In the genomic region with DNA sequence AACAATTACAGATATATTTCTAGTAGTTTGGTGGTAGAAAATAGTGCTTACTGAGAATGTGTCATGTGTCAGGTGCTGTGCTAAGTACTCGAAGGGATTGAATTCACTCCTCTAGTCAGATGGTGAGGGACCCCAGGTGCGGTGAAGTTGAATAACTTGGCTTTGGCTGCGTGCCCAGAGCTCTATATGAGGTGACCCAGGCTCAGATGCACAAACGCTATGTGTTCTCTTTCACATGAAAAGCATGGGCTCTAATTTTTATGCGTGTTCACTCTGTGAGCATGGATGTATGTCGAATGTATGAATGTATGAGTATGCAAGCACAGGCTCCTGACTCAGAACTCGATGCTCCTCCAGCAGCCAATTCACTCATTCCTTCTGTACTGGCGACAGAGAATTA, we compare ENCODE assay signal across 11 mouse cellular contexts.
DNase-seq lines count a peak whose midpoint lies in the region; ATAC-seq and TF ChIP-seq lines count a peak whose summit lies in the region.
"Had no signal": no experiment of that assay in that cellular context is flagged by ENCODE, and none has a peak within 500 bp of the region (broad histone marks: within the 10 kb centered on the region; RNA-seq: fewer than 3 reads in every experiment).

No protein-coding gene starts in this region.

- WGBS in embryonic facial prominence, embryonic 11.5 days, result 69% methylated on average over 8 of the region's 8 CpGs
- WGBS in embryonic facial prominence, embryonic 10.5 days, result 77% methylated on average over 8 of the region's 8 CpGs
- 51% methylated on average over 8 of the region's 8 CpGs for WGBS in neural tube, embryonic 11.5 days
- WGBS in neural tube, embryonic 15.5 days, result 13% methylated on average over 8 of the region's 8 CpGs
- WGBS in hindbrain, postnatal 0 days, result 18% methylated on average over 8 of the region's 8 CpGs

- no peaks in the 10 kb centered on the region for H3K27me3 ChIP-seq in embryonic facial prominence, embryonic 11.5 days (ENCODE audit: control insufficient read depth, insufficient read depth, low read length)
- no peaks in the 10 kb centered on the region for H3K27me3 ChIP-seq in embryonic facial prominence, embryonic 10.5 days (replicated peaks; ENCODE audit: low read depth, poor library complexity, severe bottlenecking)
- no peaks in the 10 kb centered on the region for H3K27me3 ChIP-seq in neural tube, embryonic 11.5 days (ENCODE audit: control insufficient read depth, insufficient read depth, low read length)
- no peaks in the 10 kb centered on the region for H3K27me3 ChIP-seq in neural tube, embryonic 15.5 days (replicated peaks)
- H3K27me3 ChIP-seq in hindbrain, postnatal 0 days (ENCODE audit: insufficient read depth, low read length), result no peaks in the 10 kb centered on the region
- H3K27me3 ChIP-seq: limb, embryonic 15.5 days had no signal

- no peak overlapping the region for H3K4me3 ChIP-seq in embryonic facial prominence, embryonic 11.5 days (ENCODE audit: low read depth, low read length)
- H3K4me3 ChIP-seq in embryonic facial prominence, embryonic 10.5 days, result no peak overlapping the region
- H3K4me3 ChIP-seq in neural tube, embryonic 11.5 days (ENCODE audit: low read depth, low read length), result no peak overlapping the region
- H3K4me3 ChIP-seq in neural tube, embryonic 15.5 days (replicated peaks), result no peak overlapping the region
- no peak overlapping the region for H3K4me3 ChIP-seq in hindbrain, postnatal 0 days (ENCODE audit: low read length)
- H3K4me3 ChIP-seq: limb, embryonic 15.5 days had no signal

- H3K36me3 ChIP-seq in embryonic facial prominence, embryonic 11.5 days (replicated peaks; ENCODE audit: control insufficient read depth, insufficient read depth, low read depth, low read length), result no peaks in the 10 kb centered on the region
- H3K36me3 ChIP-seq in embryonic facial prominence, embryonic 10.5 days (replicated peaks), result no peaks in the 10 kb centered on the region
- H3K36me3 ChIP-seq in neural tube, embryonic 11.5 days (ENCODE audit: control insufficient read depth, insufficient read depth, low read length), result no peaks in the 10 kb centered on the region
- no peaks in the 10 kb centered on the region for H3K36me3 ChIP-seq in neural tube, embryonic 15.5 days
- H3K36me3 ChIP-seq in hindbrain, postnatal 0 days (ENCODE audit: insufficient read depth, low read length), result no peaks in the 10 kb centered on the region
- H3K36me3 ChIP-seq: limb, embryonic 15.5 days had no signal

- no peak overlapping the region for H3K9ac ChIP-seq in embryonic facial prominence, embryonic 11.5 days (replicated peaks; ENCODE audit: low read length)
- no peak overlapping the region for H3K9ac ChIP-seq in neural tube, embryonic 11.5 days (ENCODE audit: low read length)
- H3K9ac ChIP-seq in neural tube, embryonic 15.5 days (replicated peaks), result no peak overlapping the region
- no peak overlapping the region for H3K9ac ChIP-seq in hindbrain, postnatal 0 days (replicated peaks; ENCODE audit: low read length)
- H3K9ac ChIP-seq: limb, embryonic 15.5 days had no signal

- ATAC-seq in embryonic facial prominence, embryonic 11.5 days (replicated peaks; ENCODE audit: insufficient number of reproducible peaks, low FRiP score, low TSS enrichment, low read depth), result no peak
- 0 out of 2 replicates have a peak, but pooled peaks have one; percentile 61 for ATAC-seq in neural tube, embryonic 11.5 days (ENCODE audit: insufficient read depth, low FRiP score, low TSS enrichment)
- ATAC-seq in neural tube, embryonic 15.5 days (ENCODE audit: low FRiP score), result no peak
- ATAC-seq in hindbrain, postnatal 0 days, result no peak; the same call in 1 of the 2 replicates
- no peak for ATAC-seq in erythroid progenitor cell, adult 5-6 weeks (replicated peaks; ENCODE audit: low FRiP score, poor library complexity, severe bottlenecking)

- no peaks in the 10 kb centered on the region for H3K4me1 ChIP-seq in embryonic facial prominence, embryonic 11.5 days (ENCODE audit: control insufficient read depth, insufficient read depth, low read length)
- peaks cover 7% of the 10 kb centered on the region; the same call in 1 of the 2 replicates for H3K4me1 ChIP-seq in embryonic facial prominence, embryonic 10.5 days
- peaks cover 3% of the 10 kb centered on the region; the same call in 1 of the 2 replicates for H3K4me1 ChIP-seq in neural tube, embryonic 11.5 days (ENCODE audit: control insufficient read depth, insufficient read depth, low read length)
- peaks cover 33% of the 10 kb centered on the region; the same call in 1 of the 2 replicates for H3K4me1 ChIP-seq in neural tube, embryonic 15.5 days
- H3K4me1 ChIP-seq in hindbrain, postnatal 0 days (ENCODE audit: insufficient read depth, low read length), result peaks cover 10% of the 10 kb centered on the region
- H3K4me1 ChIP-seq: limb, embryonic 15.5 days had no signal

- peak; percentile 16 for DNase-seq in embryonic facial prominence, embryonic 11.5 days (ENCODE audit: low spot score)
- DNase-seq in embryonic facial prominence, embryonic 10.5 days (ENCODE audit: low spot score), result no peak
- DNase-seq in neural tube, embryonic 11.5 days (ENCODE audit: low spot score), result peak; percentile 68
- peak; percentile 76 for DNase-seq in hindbrain, postnatal 0 days (ENCODE audit: low spot score)
- DNase-seq in retina, postnatal 1 day, result peak; percentile 82
- no peak for DNase-seq in Muller cell, postnatal 12 days (ENCODE audit: inconsistent ontology term)
- DNase-seq: heart, adult 11 months; kidney, adult 2 months had no signal

- H3K4me2 ChIP-seq in embryonic facial prominence, embryonic 11.5 days (ENCODE audit: low read depth, low read length), result no peak overlapping the region
- H3K4me2 ChIP-seq in neural tube, embryonic 11.5 days (ENCODE audit: low read depth), result no peak overlapping the region
- H3K4me2 ChIP-seq in neural tube, embryonic 15.5 days, result no peak overlapping the region
- H3K4me2 ChIP-seq in hindbrain, postnatal 0 days (ENCODE audit: low read depth, low read length), result no peak overlapping the region
- H3K4me2 ChIP-seq: limb, embryonic 15.5 days had no signal

- H3K27ac ChIP-seq in embryonic facial prominence, embryonic 11.5 days (replicated peaks; ENCODE audit: low read depth, low read length), result no peak overlapping the region
- H3K27ac ChIP-seq in embryonic facial prominence, embryonic 10.5 days (replicated peaks), result no peak overlapping the region
- no peak overlapping the region for H3K27ac ChIP-seq in neural tube, embryonic 11.5 days (ENCODE audit: low read depth, low read length)
- H3K27ac ChIP-seq in neural tube, embryonic 15.5 days (replicated peaks), result no peak overlapping the region; the same call in 1 of the 2 replicates
- H3K27ac ChIP-seq in hindbrain, postnatal 0 days, result peak overlapping the region; percentile 48; the same call in 1 of the 2 replicates

- TF ChIP-seq CTCF in hindbrain, postnatal 0 days (IDR thresholded peaks at IDR 0.05; ENCODE audit: low read depth), result no peak

- H3K9me3 ChIP-seq in embryonic facial prominence, embryonic 11.5 days (replicated peaks; ENCODE audit: control insufficient read depth, low read length), result no peaks in the 10 kb centered on the region
- no peaks in the 10 kb centered on the region for H3K9me3 ChIP-seq in embryonic facial prominence, embryonic 10.5 days
- no peaks in the 10 kb centered on the region for H3K9me3 ChIP-seq in neural tube, embryonic 11.5 days (ENCODE audit: control insufficient read depth, low read length)
- no peaks in the 10 kb centered on the region for H3K9me3 ChIP-seq in neural tube, embryonic 15.5 days (replicated peaks)
- H3K9me3 ChIP-seq in hindbrain, postnatal 0 days (ENCODE audit: low read length), result no peaks in the 10 kb centered on the region
- H3K9me3 ChIP-seq: limb, embryonic 15.5 days had no signal

Comparison
In these comparisons a context has a peak if more than half of its experiments do, and no peak if none do; other contexts are left out.
1. DNase-seq: peak in embryonic facial prominence, embryonic 11.5 days (single experiment), neural tube, embryonic 11.5 days (single experiment), hindbrain, postnatal 0 days (single experiment) and retina, postnatal 1 day (single experiment); none in embryonic facial prominence, embryonic 10.5 days (single experiment) and Muller cell, postnatal 12 days (single experiment).